Mouse (Mus musculus): ENCODE measurements at regions not wholly inside any gene's neighbourhood (a gene's known extent, or its start where the extent isn't known, plus 50 kb on each side); places are given as distances from the start of the nearest gene placed in this dataset.

- peak; percentile 52; the same call in 1 of the 2 replicates for ATAC-seq (ENCODE audit: low TSS enrichment)
Measured at GRCm38 (mm10) chrX:126465838-126466237, 349.8 kb downstream of the 4932411N23Rik start.

All from frontal cortex, adult (tissue).